Mouse (Mus musculus) T-helper 17 cell (primary cell): ENCODE results near the gene Ppp3ca.

Experiments used
- in situ Hi-C, 2 experiments: fragments of 300-600 bp; cut with MboI, MseI; formaldehyde crosslinking; loops; 1 replicate in 1 of 2; 2 replicates in 1 of 2; pipeline ENCODE4 v1.15.1; 2025; ENCODE audit warnings: high pct_unique_total_duplicates in 2 of 2

The Ppp3ca gene

GRCm38 (mm10) chr3:136722493-136722892 lies 52.6 kb downstream of the Ppp3ca start:
- in situ Hi-C loops = no loop called here

- in situ Hi-C loops = no loop called here
Observed at GRCm38 (mm10) chr3:136725311-136726156, 55.6 kb downstream of the Ppp3ca start.

GRCm38 (mm10) chr3:136727877-136728276 lies 58.0 kb downstream of the Ppp3ca start:
- in situ Hi-C loops = no loop called here

- in situ Hi-C loops = no loop called here
Observed at GRCm38 (mm10) chr3:136729978-136730377, 60.1 kb downstream of the Ppp3ca start.

- in situ Hi-C loops = no loop called here
Observed at GRCm38 (mm10) chr3:136731579-136731978, 61.7 kb downstream of the Ppp3ca start.

GRCm38 (mm10) chr3:136736021-136736420 lies 66.1 kb downstream of the Ppp3ca start:
- in situ Hi-C loops = no loop called here

GRCm38 (mm10) chr3:136736773-136737298 lies 66.9 kb downstream of the Ppp3ca start:
- in situ Hi-C loops = no loop called here

- in situ Hi-C loops = no loop called here
Observed at GRCm38 (mm10) chr3:136738474-136738873, 68.5 kb downstream of the Ppp3ca start.

GRCm38 (mm10) chr3:136738914-136739313 lies 69.0 kb downstream of the Ppp3ca start:
- in situ Hi-C loops = no loop called here

GRCm38 (mm10) chr3:136741659-136742058 lies 71.7 kb downstream of the Ppp3ca start:
- in situ Hi-C loops = no loop called here

GRCm38 (mm10) chr3:136742258-136743057 lies 72.5 kb downstream of the Ppp3ca start:
- in situ Hi-C loops = no loop called here

- in situ Hi-C loops = no loop called here
Observed at GRCm38 (mm10) chr3:136744295-136744897, 74.5 kb downstream of the Ppp3ca start.

GRCm38 (mm10) chr3:136745456-136745855 lies 75.5 kb downstream of the Ppp3ca start:
- in situ Hi-C loops = no loop called here

GRCm38 (mm10) chr3:136748761-136749476 lies 79.0 kb downstream of the Ppp3ca start:
- in situ Hi-C loops = no loop called here

- in situ Hi-C loops = no loop called here
Observed at GRCm38 (mm10) chr3:136749477-136749797, 79.5 kb downstream of the Ppp3ca start.

- in situ Hi-C loops = no loop called here
Observed at GRCm38 (mm10) chr3:136749951-136750350, 80.0 kb downstream of the Ppp3ca start.

- in situ Hi-C loops = no loop called here
Observed at GRCm38 (mm10) chr3:136752126-136752716, 82.3 kb downstream of the Ppp3ca start.

- in situ Hi-C loops = no loop called here
Observed at GRCm38 (mm10) chr3:136756137-136756536, 86.2 kb downstream of the Ppp3ca start.

- in situ Hi-C loops = no loop called here
Observed at GRCm38 (mm10) chr3:136759446-136759845, 89.5 kb downstream of the Ppp3ca start.

GRCm38 (mm10) chr3:136761292-136761978 lies 91.5 kb downstream of the Ppp3ca start:
- in situ Hi-C loops = no loop called here

- in situ Hi-C loops = no loop called here
Observed at GRCm38 (mm10) chr3:136761979-136762341, 92.0 kb downstream of the Ppp3ca start.
